Mouse (Mus musculus) lung, embryonic 14.5 days (tissue): Measurements from ENCODE around the gene Hist1h2ae. TPM values are rescaled to one million over a fixed set of nuclear protein-coding genes. Genes with fewer than 3 reads are reported as not detected.
"Not testable (repeated sequence)": the region's sequence is repeated elsewhere in the genome, so short reads cannot be mapped to it uniquely, and the experiment has no call there.

Experiments
- ATAC-seq: fragments of 200-750 bp; cut with Nextera tagmentation; 2 replicates; pipeline ENCODE4 v1.8.0; 2017; ENCODE audit warnings: mild to moderate bottlenecking, moderate TSS enrichment, moderate library complexity; ENCODE audit not compliant: insufficient read depth
- DNase-seq: peaks from one replicate; pipeline ENCODE4 v3.0.0-alpha.2; 2015
- H3K27ac ChIP-seq: fragments of 300-500 bp; sonication (generic); 2 replicates; pipeline ENCODE4 v1.5.1; 2014; ENCODE audit warnings: low read depth, mild to moderate bottlenecking, moderate library complexity
- H3K27me3 ChIP-seq: fragments of 300-500 bp; sonication (generic); 2 replicates; pipeline ENCODE4 v1.6.1; 2014; ENCODE audit warnings: low read length, control low read depth; ENCODE audit not compliant: insufficient read depth
- H3K36me3 ChIP-seq: fragments of 300-500 bp; sonication (generic); 2 replicates; pipeline ENCODE4 v1.6.1; 2014; ENCODE audit warnings: control low read depth; ENCODE audit not compliant: insufficient read depth
- H3K4me1 ChIP-seq: fragments of 300-500 bp; sonication (generic); 2 replicates; pipeline ENCODE4 v1.6.1; 2014; ENCODE audit warnings: antibody characterized with exemption, control low read depth; ENCODE audit not compliant: insufficient read depth
- H3K4me2 ChIP-seq: fragments of 300-500 bp; sonication (generic); 2 replicates; pipeline ENCODE4 v1.6.1; 2014; ENCODE audit warnings: mild to moderate bottlenecking
- H3K4me3 ChIP-seq: fragments of 300-500 bp; sonication (generic); 2 replicates; pipeline ENCODE4 v1.5.1; 2014; ENCODE audit warnings: low read depth, low read length
- H3K9ac ChIP-seq: fragments of 300-500 bp; sonication (generic); 2 replicates; pipeline ENCODE4 v1.6.1; 2014
- H3K9me3 ChIP-seq: fragments of 300-500 bp; sonication (generic); 2 replicates; pipeline ENCODE4 v1.6.1; 2016; ENCODE audit warnings: low read depth, low read length, control low read depth
- CTCF ChIP-seq: IDR thresholded peaks from 2 replicates; pipeline ENCODE4 v1.5.1; 2016; ENCODE audit warnings: antibody characterized with exemption, low read depth
- WGBS: fragments of 180-500 bp; shearing (Covaris S2); extraction: QIAGEN DNeasy Blood & Tissue Kit; methylation state at CpG from one replicate; pipeline ENCODE4 v1.1.7; 2014; 5-methylcytosine and 5-hydroxymethylcytosine counted together
- polyA plus RNA-seq: library from polyadenylated mRNA; unstranded; fragments of >200 nt; fragmentation: Nextera tagmentation; extraction: Ambion mirVana; gene quantifications from 2 replicates; pipeline ENCODE4 v1.2.1, GENCODE M21; 2014

Gene Hist1h2ae
- polyA plus RNA-seq, 1 experiment from 2014 or later, result 166 TPM

DNA sequence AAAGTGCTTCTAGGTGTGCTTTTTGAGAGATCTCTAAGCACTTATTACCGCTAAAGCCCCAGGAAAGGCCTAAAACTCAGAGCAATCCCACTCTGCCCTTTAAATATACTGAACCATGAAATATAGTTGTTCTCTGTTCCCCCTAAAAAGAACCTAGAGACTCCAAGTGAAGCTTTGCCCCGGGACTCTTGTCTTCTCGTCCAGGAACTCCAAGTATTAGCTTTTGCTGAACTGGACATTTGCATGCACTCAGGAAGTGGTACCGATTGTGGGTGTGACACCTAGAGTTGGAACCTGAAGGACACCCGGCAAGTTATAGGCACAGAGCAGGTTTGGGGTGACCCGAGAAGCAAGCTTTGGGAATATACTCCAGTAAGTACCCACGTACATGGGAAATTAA lies 20.2 kb upstream of the Hist1h2ae start:
- Histone ChIP-seq H3K36me3 (no peaks in the 10 kb centered on the region), H3K27me3 (no peaks in the 10 kb centered on the region), H3K4me3 (no peak overlapping the region), H3K4me1 (peaks cover 4% of the 10 kb centered on the region; the same call in 1 of the 2 replicates), H3K27ac (no peak overlapping the region), H3K4me2 (no peak overlapping the region), H3K9ac (no peak overlapping the region), H3K9me3 (no peaks in the 10 kb centered on the region)
- no peak for ATAC-seq
- DNase-seq, result no peak
- 87% methylated on average over 7 of the region's 7 CpGs for WGBS
- TF ChIP-seq CTCF, result no peak

DNA sequence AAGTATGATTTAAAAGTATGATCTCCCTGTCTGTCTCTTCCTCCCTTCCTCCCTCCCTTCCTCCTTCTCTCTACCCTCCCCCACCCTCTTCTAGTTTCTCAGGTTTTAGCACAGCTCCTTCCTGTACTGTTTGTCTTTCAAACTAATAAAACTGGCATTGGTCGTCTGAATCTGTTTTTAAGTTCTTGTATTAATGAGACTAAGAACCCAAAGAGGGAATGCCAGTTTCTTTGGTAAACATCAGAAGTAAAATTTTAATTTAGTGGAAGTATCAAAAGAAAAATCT lies 15.9 kb upstream of the Hist1h2ae start:
- Histone ChIP-seq H3K36me3 (no peaks in the 10 kb centered on the region), H3K9ac (peak overlapping the region; percentile 69), H3K4me2 (peak overlapping the region; percentile 90), H3K4me3 (peak overlapping the region; percentile 50), H3K9me3 (no peaks in the 10 kb centered on the region), H3K4me1 (peaks cover 12% of the 10 kb centered on the region), H3K27me3 (no peaks in the 10 kb centered on the region), H3K27ac (peak overlapping the region; percentile 99)
- DNase-seq (peak; percentile 28), ATAC-seq (no peak)
- TF ChIP-seq CTCF, result no peak
- 4% methylated on average over 1 of the region's 1 CpGs for WGBS

DNA sequence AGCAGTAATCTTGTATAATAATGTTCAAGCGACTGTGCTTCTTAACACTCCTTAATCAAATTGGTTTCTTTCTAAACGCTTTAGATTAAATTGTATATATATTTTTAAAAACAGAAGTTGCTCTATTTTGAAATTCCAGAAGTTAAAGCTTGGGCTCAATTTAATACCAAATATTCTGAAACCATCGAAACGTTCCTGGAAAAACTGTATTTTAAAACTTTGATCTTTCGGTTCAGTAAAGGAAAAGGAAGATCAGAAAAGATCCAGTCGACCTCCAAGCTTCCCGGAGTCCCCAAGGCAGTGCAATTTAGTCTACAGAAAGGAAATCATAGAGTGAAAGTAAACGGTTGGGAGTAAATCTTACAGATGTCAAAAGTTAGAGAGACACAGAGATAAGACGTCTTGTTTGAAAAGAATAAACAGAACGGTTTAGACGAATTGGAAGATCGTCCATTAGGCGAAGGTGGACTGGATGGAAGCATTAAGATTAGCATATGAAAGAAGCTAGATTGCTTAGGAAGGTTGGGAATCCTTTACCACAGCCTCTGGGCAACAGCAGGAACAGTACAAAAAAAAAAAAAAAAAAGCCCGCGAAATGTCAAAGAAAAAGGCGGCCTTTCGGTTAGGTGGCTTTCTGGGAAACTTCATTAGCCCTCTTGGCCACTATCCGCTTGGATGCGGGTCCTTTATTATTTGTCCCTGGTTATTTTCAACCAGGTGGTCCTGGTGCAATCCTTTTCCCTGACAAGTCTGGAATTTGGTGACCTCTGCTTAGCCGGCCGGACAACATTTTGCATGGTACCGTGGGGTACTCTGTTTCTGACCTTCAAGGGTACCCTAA lies 15.3 kb upstream of the Hist1h2ae start:
- 2% methylated on average over 22 of the region's 22 CpGs for WGBS

DNA sequence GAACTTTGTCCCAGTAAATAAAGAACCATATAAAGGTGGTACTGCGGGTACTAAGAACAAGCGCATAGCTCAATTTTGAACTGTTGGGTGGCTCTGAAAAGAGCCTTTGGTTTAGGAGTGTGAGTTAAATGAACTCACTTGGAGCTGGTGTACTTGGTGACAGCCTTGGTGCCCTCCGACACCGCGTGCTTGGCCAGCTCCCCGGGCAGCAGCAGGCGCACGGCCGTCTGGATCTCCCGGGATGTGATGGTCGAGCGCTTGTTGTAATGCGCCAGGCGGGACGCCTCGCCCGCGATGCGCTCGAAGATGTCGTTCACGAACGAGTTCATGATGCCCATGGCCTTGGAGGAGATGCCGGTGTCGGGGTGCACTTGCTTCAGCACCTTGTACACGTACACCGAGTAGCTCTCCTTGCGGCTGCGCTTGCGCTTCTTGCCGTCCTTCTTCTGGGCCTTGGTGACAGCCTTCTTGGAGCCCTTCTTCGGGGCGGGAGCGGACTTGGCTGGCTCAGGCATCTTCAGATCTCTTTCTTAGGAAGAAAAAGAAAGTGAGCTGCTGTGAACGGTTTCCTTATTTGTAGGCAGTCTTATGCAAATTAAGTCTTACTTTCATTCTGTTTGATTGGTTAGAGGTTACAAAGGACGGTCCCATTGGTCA lies 14.6 kb upstream of the Hist1h2ae start:
- not testable (repeated sequence) for H3K27me3 ChIP-seq, H3K36me3 ChIP-seq, H3K9me3 ChIP-seq
- WGBS, result 0% methylated on average over 27 of the region's 36 CpGs
- Histone ChIP-seq H3K27ac (peak overlapping the region; percentile 99), H3K4me3 (peak overlapping the region; percentile 50), H3K9ac (peak overlapping the region; percentile 80), H3K4me1 (peaks cover 12% of the 10 kb centered on the region), H3K4me2 (peak overlapping the region; percentile 90)
- DNase-seq (peak; percentile 96), ATAC-seq (peak; percentile 86)

More for the DNA sequence above, 15.3 kb upstream of the Hist1h2ae start:
- H3K4me2 ChIP-seq, result peak overlapping the region; percentile 90
- TF ChIP-seq CTCF, result no peak
- no peaks in the 10 kb centered on the region for H3K36me3 ChIP-seq
- ATAC-seq, result no peak
- peak; percentile 67 for DNase-seq
- H3K9ac ChIP-seq, result peak overlapping the region; percentile 69
- peak overlapping the region; percentile 99 for H3K27ac ChIP-seq
- no peaks in the 10 kb centered on the region for H3K9me3 ChIP-seq
- no peaks in the 10 kb centered on the region for H3K27me3 ChIP-seq
- H3K4me1 ChIP-seq, result peaks cover 12% of the 10 kb centered on the region
- H3K4me3 ChIP-seq, result peak overlapping the region; percentile 50

DNA sequence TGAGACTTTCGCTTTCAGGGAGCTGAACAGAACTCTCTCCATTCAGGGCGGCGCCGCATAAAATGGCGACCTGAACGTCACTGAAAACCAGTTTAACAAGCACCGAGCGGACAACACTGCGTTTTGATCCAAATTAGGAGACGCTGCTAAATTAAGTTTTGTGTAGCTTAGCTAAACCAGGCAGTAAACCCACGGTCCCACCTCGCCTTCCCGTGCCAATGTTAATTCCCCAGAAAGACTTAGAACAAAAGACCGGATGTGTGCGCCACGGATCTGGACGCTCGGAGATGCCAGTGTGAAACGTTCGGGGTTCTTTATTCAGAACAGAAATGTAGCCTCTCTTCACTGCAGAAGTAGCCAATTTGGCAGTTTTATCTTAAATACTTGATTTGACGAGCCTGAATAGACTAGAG lies 14.0 kb upstream of the Hist1h2ae start:
- Histone ChIP-seq H3K27me3 (no peaks in the 10 kb centered on the region), H3K27ac (peak overlapping the region; percentile 99), H3K36me3 (no peaks in the 10 kb centered on the region), H3K4me2 (peak overlapping the region; percentile 90), H3K9me3 (no peaks in the 10 kb centered on the region), H3K4me1 (peaks cover 12% of the 10 kb centered on the region), H3K4me3 (peak overlapping the region; percentile 50), H3K9ac (peak overlapping the region; percentile 80)
- DNase-seq (peak; percentile 90), ATAC-seq (no peak)
- no peak for TF ChIP-seq CTCF
- under 1% methylated on average over 21 of the region's 21 CpGs for WGBS

- Histone ChIP-seq H3K9ac (peak overlapping the region; percentile 80), H3K27ac (peak overlapping the region; percentile 99), H3K27me3 (no peaks in the 10 kb centered on the region), H3K4me1 (peaks cover 12% of the 10 kb centered on the region), H3K4me2 (peak overlapping the region; percentile 90), H3K9me3 (no peaks in the 10 kb centered on the region), H3K36me3 (no peaks in the 10 kb centered on the region), H3K4me3 (peak overlapping the region; percentile 50)
- ATAC-seq (no peak), DNase-seq (peak; percentile 64)
- no peak for TF ChIP-seq CTCF
Measured at GRCm38 (mm10) chr13:23584331-23584730, 13.3 kb upstream of the Hist1h2ae start.

- Histone ChIP-seq H3K9me3 (no peaks in the 10 kb centered on the region), H3K27me3 (no peaks in the 10 kb centered on the region), H3K27ac (peak overlapping the region; percentile 99), H3K4me1 (peaks cover 12% of the 10 kb centered on the region), H3K4me2 (peak overlapping the region; percentile 86), H3K9ac (peak overlapping the region; percentile 84; the same call in 1 of the 2 replicates), H3K4me3 (peak overlapping the region; percentile 58; the same call in 1 of the 2 replicates), H3K36me3 (no peaks in the 10 kb centered on the region)
- DNase-seq, result peak; percentile 9
- no peak for ATAC-seq
- no peak for TF ChIP-seq CTCF
Measured at GRCm38 (mm10) chr13:23583387-23584068, 12.5 kb upstream of the Hist1h2ae start.
